Mouse (Mus musculus) small intestine, adult 2 months (tissue): Measurements from ENCODE around the gene Efna2. TPM values are rescaled to one million over a fixed set of nuclear protein-coding genes. Genes with fewer than 3 reads are reported as not detected.
A peak's percentile ranks its signal among the peaks of the same experiment; 100 is the strongest.
"Not testable (repeated sequence)": the region's sequence is repeated elsewhere in the genome, so short reads cannot be mapped to it uniquely, and the experiment has no call there.

Experiments
- H3K27ac ChIP-seq: fragments of 200-500 bp; 2 replicates; pipeline ENCODE4 v1.5.1; 2012; ENCODE audit warnings: low read depth, low read length, control low read depth, inconsistent platforms; ENCODE audit not compliant: insufficient read depth
- H3K27me3 ChIP-seq: fragments of 200-500 bp; 2 replicates; pipeline ENCODE4 v1.6.1; 2012; ENCODE audit warnings: mild to moderate bottlenecking, moderate library complexity, low read length, inconsistent platforms; ENCODE audit not compliant: control insufficient read depth, insufficient read depth
- H3K36me3 ChIP-seq: fragments of 200-500 bp; 2 replicates; pipeline ENCODE4 v1.6.1; 2012; ENCODE audit warnings: mild to moderate bottlenecking, low read length, control low read depth, inconsistent platforms; ENCODE audit not compliant: control insufficient read depth, insufficient read depth
- H3K4me1 ChIP-seq: fragments of 200-500 bp; 2 replicates; pipeline ENCODE4 v1.6.1; 2012; ENCODE audit warnings: low read length, inconsistent platforms, mixed read lengths; ENCODE audit not compliant: control insufficient read depth, insufficient read depth, insufficient read length
- H3K4me3 ChIP-seq: fragments of 200-500 bp; 2 replicates; pipeline ENCODE4 v1.5.1; 2012; ENCODE audit warnings: low read depth, mild to moderate bottlenecking, control low read depth, inconsistent platforms, low read length, moderate library complexity
- CTCF ChIP-seq: fragments of 200-500 bp; IDR thresholded peaks from 2 replicates; pipeline ENCODE4 v1.5.1; 2012; ENCODE audit warnings: low read depth, mild to moderate bottlenecking, control low read depth, inconsistent platforms, low read length, moderate library complexity, mixed read lengths; ENCODE audit not compliant: insufficient replicate concordance, insufficient read length; ENCODE audit errors: extremely low read depth
- POLR2A ChIP-seq: fragments of 200-500 bp; IDR thresholded peaks from 2 replicates; pipeline ENCODE4 v1.6.1; 2012; ENCODE audit warnings: low read depth, mild to moderate bottlenecking, control low read depth, inconsistent platforms, low read length, moderate library complexity
- WGBS: fragments of 180-500 bp; shearing (Covaris S2); methylation state at CpG from one replicate; pipeline ENCODE4 v1.1.7; 2018; 5-methylcytosine and 5-hydroxymethylcytosine counted together
- polyA plus RNA-seq: library from polyadenylated mRNA; depleted of rRNA; stranded (reverse); fragments of >200 nt; gene quantifications from 2 replicates; pipeline ENCODE4 v1.2.3, GENCODE M21; 2012

The Efna2 gene
- polyA plus RNA-seq, 1 experiment, result 1.8 TPM

GRCm38 (mm10) chr10:80162243-80162608, 17.1 kb upstream of the Efna2 start:
- H3K4me1 ChIP-seq, result peaks cover 62% of the 10 kb centered on the region
- H3K36me3 ChIP-seq, result peaks cover 5% of the 10 kb centered on the region
- H3K27ac ChIP-seq, result peak overlapping the region; percentile 81
- no peaks in the 10 kb centered on the region for H3K27me3 ChIP-seq
- H3K4me3 ChIP-seq, result no peak overlapping the region
- TF ChIP-seq POLR2A, result no peak
- WGBS, result 81% methylated on average over 3 of the region's 3 CpGs

GRCm38 (mm10) chr10:80162716-80163299, 16.5 kb upstream of the Efna2 start:
- no peaks in the 10 kb centered on the region for H3K27me3 ChIP-seq
- no peaks in the 10 kb centered on the region for H3K36me3 ChIP-seq
- H3K4me3 ChIP-seq, result no peak overlapping the region
- no peak for TF ChIP-seq CTCF
- 82% methylated on average over 6 of the region's 6 CpGs for WGBS
- peaks cover 59% of the 10 kb centered on the region for H3K4me1 ChIP-seq
- 0 out of 2 replicates have a peak overlapping the region, but pooled peaks have one; percentile 81 for H3K27ac ChIP-seq

GRCm38 (mm10) chr10:80163721-80164120, 15.6 kb upstream of the Efna2 start:
- Histone ChIP-seq H3K27ac (peak overlapping the region; percentile 0; the same call in 1 of the 2 replicates), H3K4me1 (peaks cover 58% of the 10 kb centered on the region), H3K4me3 (no peak overlapping the region), H3K36me3 (no peaks in the 10 kb centered on the region), H3K27me3 (no peaks in the 10 kb centered on the region)
- WGBS, result 69% methylated on average over 8 of the region's 8 CpGs
- no peak for TF ChIP-seq POLR2A
- TF ChIP-seq CTCF, result no peak

- peak overlapping the region; percentile 58 for H3K27ac ChIP-seq
- peaks cover 53% of the 10 kb centered on the region for H3K4me1 ChIP-seq
- peak overlapping the region; percentile 55 for H3K4me3 ChIP-seq
- no peaks in the 10 kb centered on the region for H3K27me3 ChIP-seq
- 9% methylated on average over 44 of the region's 44 CpGs for WGBS
- no peaks in the 10 kb centered on the region for H3K36me3 ChIP-seq
- TF ChIP-seq POLR2A, result no peak
Observed at GRCm38 (mm10) chr10:80164161-80164997, 14.9 kb upstream of the Efna2 start.

- H3K4me1 ChIP-seq, result peaks cover 51% of the 10 kb centered on the region
- TF ChIP-seq CTCF (peak; percentile 100), POLR2A (peak; percentile 70)
- H3K4me3 ChIP-seq, result peak overlapping the region; percentile 55
- H3K36me3 ChIP-seq, result peaks cover 4% of the 10 kb centered on the region
- under 1% methylated on average over 17 of the region's 17 CpGs for WGBS
- H3K27me3 ChIP-seq, result no peaks in the 10 kb centered on the region
- H3K27ac ChIP-seq, result peak overlapping the region; percentile 58
Observed at GRCm38 (mm10) chr10:80164998-80165344, 14.3 kb upstream of the Efna2 start.

GRCm38 (mm10) chr10:80165392-80166128, 13.7 kb upstream of the Efna2 start, which contains the start of gene Cirbp:
Gene Cirbp, plus strand, starts transcription at chr10:80165985.
- H3K27ac ChIP-seq, result peak within 1 kb of the TSS; percentile 58
- H3K4me1 ChIP-seq, result peaks cover 45% of the 10 kb centered on the region
- H3K4me3 ChIP-seq, result peak within 1 kb of the TSS; percentile 55
- WGBS, result 25% methylated on average over 20 of the region's 20 CpGs
- TF ChIP-seq CTCF (no peak), POLR2A (no peak)
- H3K36me3 ChIP-seq, result peaks cover 10% of the 10 kb centered on the region
- H3K27me3 ChIP-seq, result no peaks in the 10 kb centered on the region

GRCm38 (mm10) chr10:80166136-80166535, 13.1 kb upstream of the Efna2 start:
- H3K36me3 ChIP-seq, result peaks cover 14% of the 10 kb centered on the region
- H3K4me1 ChIP-seq, result peaks cover 42% of the 10 kb centered on the region
- H3K27me3 ChIP-seq, H3K4me3 ChIP-seq: not testable (repeated sequence)
- WGBS, result 86% methylated on average over 4 of the region's 4 CpGs
- H3K27ac ChIP-seq, result peak overlapping the region; percentile 56
